Comparison of ENCODE assay signal across 34 mouse cellular contexts in the genomic region with DNA sequence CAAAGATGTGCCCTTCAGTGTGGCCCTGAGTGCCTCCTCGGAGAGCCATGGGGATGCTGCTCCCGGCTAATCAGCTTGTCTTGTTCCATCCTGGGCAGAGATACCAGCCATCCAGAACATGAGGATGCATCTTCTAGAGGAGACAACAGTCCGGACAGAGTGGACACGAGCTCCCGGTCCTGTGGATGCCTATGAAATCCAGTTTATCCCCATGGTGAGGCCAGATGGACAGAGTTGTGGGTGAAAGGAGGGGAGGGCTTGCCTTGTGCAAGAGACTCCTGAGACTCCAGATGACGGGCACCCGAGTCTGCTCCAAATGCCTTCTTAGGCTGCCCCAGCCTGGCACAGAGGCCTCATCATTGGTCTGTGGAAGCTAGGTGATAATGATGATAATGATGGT. TPM values are rescaled to one million over a fixed set of nuclear protein-coding genes. Genes with fewer than 3 reads are reported as not detected.
"Had no signal": no experiment of that assay in that cellular context is flagged by ENCODE, and none has a peak within 500 bp of the region (broad histone marks: within the 10 kb centered on the region; RNA-seq: fewer than 3 reads in every experiment).

No protein-coding gene starts in this region.

- DNase-seq: left cerebral cortex, postnatal 4 days; liver; liver, embryonic 13.5 days; liver, postnatal 0 days; lung, adult 18-20 months; lung, adult 2 months; lung, embryonic 14.5 days; lung, postnatal 10 days; lung, postnatal 14 days; lung, postnatal 36 days; lung, postnatal 4 days; midbrain, embryonic 14.5 days had no signal

- H3K4me2 ChIP-seq: limb, embryonic 15.5 days; liver, embryonic 11.5 days; liver, embryonic 12.5 days; liver, embryonic 13.5 days; liver, embryonic 15.5 days; lung, embryonic 14.5 days had no signal

- H3K9ac ChIP-seq: limb, embryonic 12.5 days; limb, embryonic 13.5 days; limb, embryonic 15.5 days; liver, embryonic 12.5 days; liver, embryonic 13.5 days; liver, embryonic 14.5 days; liver, embryonic 15.5 days; liver, postnatal 0 days; lung, embryonic 14.5 days; lung, embryonic 15.5 days; midbrain, embryonic 12.5 days; midbrain, embryonic 15.5 days; neural tube, embryonic 12.5 days had no signal

- H3K4me3 ChIP-seq: limb, embryonic 15.5 days; liver, embryonic 12.5 days; liver, embryonic 13.5 days; liver, embryonic 15.5 days; lung, embryonic 15.5 days; myocyte had no signal

- H3K9me3 ChIP-seq: limb, embryonic 10.5 days; limb, embryonic 12.5 days; limb, embryonic 13.5 days; limb, embryonic 15.5 days; liver, embryonic 12.5 days; liver, embryonic 13.5 days; liver, embryonic 15.5 days; lung, embryonic 15.5 days; midbrain, embryonic 12.5 days; midbrain, embryonic 13.5 days; midbrain, embryonic 15.5 days; neural tube, embryonic 12.5 days had no signal

- ATAC-seq: liver, embryonic 12.5 days; liver, postnatal 0 days; lung, postnatal 0 days had no signal

- H3K27ac ChIP-seq: limb, embryonic 10.5 days; limb, embryonic 12.5 days; limb, embryonic 13.5 days; limb, embryonic 15.5 days; liver, embryonic 12.5 days; liver, embryonic 13.5 days; liver, embryonic 14.5 days; liver, embryonic 15.5 days; lung, embryonic 15.5 days; macrophage; midbrain, embryonic 12.5 days; midbrain, embryonic 13.5 days; midbrain, embryonic 15.5 days; neural tube, embryonic 12.5 days had no signal

- H3K36me3 ChIP-seq: limb, embryonic 10.5 days; limb, embryonic 12.5 days; limb, embryonic 13.5 days; limb, embryonic 15.5 days; liver, embryonic 12.5 days; liver, embryonic 13.5 days; liver, embryonic 15.5 days; lung, embryonic 15.5 days; midbrain, embryonic 12.5 days; midbrain, embryonic 13.5 days; midbrain, embryonic 15.5 days; neural tube, embryonic 12.5 days had no signal

RNA-seq across cellular contexts. Expression of a gene that starts 2.8 kb away (rescaled TPM):
- total RNA-seq: megakaryocyte progenitor cell, adult 5-6 weeks; megakaryocyte-erythroid progenitor cell, adult 5-6 weeks; monocyte, adult 5-6 weeks had no signal
- polyA plus RNA-seq: limb, embryonic 10.5 days; limb, embryonic 11.5 days; limb, embryonic 12.5 days; macrophage had no signal

RNA-seq across cellular contexts. Expression of a gene that starts 43.8 kb away (rescaled TPM):
- total RNA-seq: liver, adult 2 months had no signal
- polyA plus RNA-seq: liver, embryonic 11.5 days; liver, embryonic 12.5 days; liver, embryonic 15.5 days; liver, embryonic 16.5 days; myocyte had no signal
